Mouse (Mus musculus): ENCODE data around the gene Src.

DNA sequence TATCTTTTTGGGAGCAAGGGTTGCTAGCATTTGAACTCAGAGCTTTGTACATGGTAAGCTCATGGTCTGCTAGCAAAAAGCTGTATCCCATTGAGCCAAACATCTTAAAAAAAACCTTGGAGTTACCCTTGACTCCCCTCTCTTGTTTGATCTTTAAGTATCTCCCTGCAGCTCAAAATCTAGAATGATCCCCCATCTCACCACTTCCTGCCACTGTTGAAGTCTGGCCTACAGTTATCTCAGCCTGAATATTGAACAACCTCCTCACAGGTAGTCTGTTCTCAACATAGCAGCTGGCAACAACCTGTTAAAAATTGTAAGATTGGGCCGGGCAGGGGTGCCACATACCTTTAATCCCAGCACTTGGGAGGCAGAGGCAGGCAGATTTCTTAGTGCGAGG, 17.0 kb upstream of the Src start:
- TF ChIP-seq CTCF (IDR thresholded peaks at IDR 0.05; ENCODE audit: control insufficient read depth, insufficient read depth, low read length) (no peak), POLR2A (IDR thresholded peaks at IDR 0.05; ENCODE audit: borderline replicate concordance, control insufficient read depth, low read depth, low read length) (no peak)

All from bone marrow, adult 2 months (tissue).